ENCODE assay signal across 12 mouse cellular contexts in the genomic region with DNA sequence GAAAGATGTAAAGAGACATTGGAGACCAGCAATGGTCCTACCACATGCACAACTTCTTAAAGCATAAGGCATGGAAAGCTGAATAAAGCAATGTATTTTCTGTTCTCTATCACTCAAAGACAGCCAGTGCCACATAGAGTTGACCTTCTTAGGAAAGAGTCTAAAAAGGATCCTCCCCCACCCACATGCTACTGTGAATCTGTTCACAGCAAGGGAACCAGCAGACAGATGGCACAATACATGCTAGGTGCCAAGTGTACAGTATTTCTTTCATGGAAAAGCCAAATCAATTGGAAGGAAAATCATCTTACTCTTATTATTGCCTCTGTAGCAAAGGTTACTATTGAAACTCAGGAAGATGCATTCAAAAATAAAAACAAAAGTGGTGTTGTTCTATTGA.
DNase-seq lines count a peak whose midpoint lies in the region; ATAC-seq lines count a peak whose summit lies in the region.
"Had no signal": no experiment of that assay in that cellular context is flagged by ENCODE, and none has a peak within 500 bp of the region (broad histone marks: within the 10 kb centered on the region; RNA-seq: fewer than 3 reads in every experiment).

No protein-coding gene starts in this region.

- H3K4me2 ChIP-seq in forebrain, embryonic 14.5 days (ENCODE audit: low read length): no peak overlapping the region
- H3K4me2 ChIP-seq in forebrain, embryonic 12.5 days: no peak overlapping the region
- no peak overlapping the region for H3K4me2 ChIP-seq in forebrain, embryonic 16.5 days (ENCODE audit: low read length)
- no peak overlapping the region for H3K4me2 ChIP-seq in liver, embryonic 12.5 days
- H3K4me2 ChIP-seq: liver, embryonic 15.5 days had no signal

- H3K27ac ChIP-seq in forebrain, embryonic 14.5 days (ENCODE audit: low read depth, low read length): no peak overlapping the region
- no peak overlapping the region for H3K27ac ChIP-seq in forebrain, embryonic 12.5 days
- H3K27ac ChIP-seq in forebrain, embryonic 16.5 days (ENCODE audit: low read length): no peak overlapping the region
- no peak overlapping the region for H3K27ac ChIP-seq in liver, embryonic 12.5 days
- H3K27ac ChIP-seq: heart, embryonic 10.5 days; liver, embryonic 15.5 days had no signal

- no peak overlapping the region for H3K4me3 ChIP-seq in forebrain, embryonic 14.5 days (ENCODE audit: low read depth, low read length)
- H3K4me3 ChIP-seq in forebrain, embryonic 12.5 days (replicated peaks): no peak overlapping the region
- no peak overlapping the region for H3K4me3 ChIP-seq in forebrain, embryonic 16.5 days (replicated peaks; ENCODE audit: low read length)
- H3K4me3 ChIP-seq in liver, embryonic 12.5 days: no peak overlapping the region
- H3K4me3 ChIP-seq: heart, embryonic 10.5 days; liver, embryonic 15.5 days had no signal

- H3K9me3 ChIP-seq in forebrain, embryonic 14.5 days (replicated peaks; ENCODE audit: control insufficient read depth, low read length): no peaks in the 10 kb centered on the region
- H3K9me3 ChIP-seq in forebrain, embryonic 12.5 days: no peaks in the 10 kb centered on the region
- no peaks in the 10 kb centered on the region for H3K9me3 ChIP-seq in forebrain, embryonic 16.5 days (ENCODE audit: control insufficient read depth, low read length)
- H3K9me3 ChIP-seq in liver, embryonic 12.5 days (replicated peaks): no peaks in the 10 kb centered on the region
- H3K9me3 ChIP-seq: heart, embryonic 10.5 days; liver, embryonic 15.5 days had no signal

- peak; percentile 64 for DNase-seq in forebrain, embryonic 14.5 days (ENCODE audit: low spot score)
- DNase-seq in brain, embryonic 18.5 days (ENCODE audit: low read depth, low spot score): peak; percentile 24
- DNase-seq in left cerebral cortex, adult 18-20 months (ENCODE audit: low spot score in 2 of 2): peak; percentile 36 to 45
- no peak for DNase-seq in urinary bladder, postnatal 25 days (ENCODE audit: low spot score)
- no peak for DNase-seq in ovary, adult 18-20 months (ENCODE audit: low spot score)
- DNase-seq: kidney, adult 8-10 months; thymus, postnatal 25 days had no signal

- ATAC-seq in forebrain, embryonic 14.5 days: peak; percentile 61; the same call in 1 of the 2 replicates
- ATAC-seq in forebrain, embryonic 12.5 days (ENCODE audit: low FRiP score): no peak
- peak; percentile 86 for ATAC-seq in forebrain, embryonic 16.5 days
- ATAC-seq in liver, embryonic 12.5 days: no peak

- no peaks in the 10 kb centered on the region for H3K27me3 ChIP-seq in forebrain, embryonic 14.5 days (replicated peaks; ENCODE audit: control insufficient read depth, insufficient read depth, low read length)
- H3K27me3 ChIP-seq in forebrain, embryonic 12.5 days: no peaks in the 10 kb centered on the region
- no peaks in the 10 kb centered on the region for H3K27me3 ChIP-seq in forebrain, embryonic 16.5 days (replicated peaks; ENCODE audit: control insufficient read depth, insufficient read depth, low read length)
- no peaks in the 10 kb centered on the region for H3K27me3 ChIP-seq in liver, embryonic 12.5 days (replicated peaks)
- H3K27me3 ChIP-seq: liver, embryonic 15.5 days had no signal

- H3K9ac ChIP-seq in forebrain, embryonic 14.5 days (ENCODE audit: low read length): no peak overlapping the region
- no peak overlapping the region for H3K9ac ChIP-seq in forebrain, embryonic 12.5 days
- no peak overlapping the region for H3K9ac ChIP-seq in forebrain, embryonic 16.5 days (replicated peaks; ENCODE audit: low read depth, low read length)
- H3K9ac ChIP-seq in liver, embryonic 12.5 days: no peak overlapping the region
- H3K9ac ChIP-seq: liver, embryonic 15.5 days had no signal

- no peaks in the 10 kb centered on the region for H3K36me3 ChIP-seq in forebrain, embryonic 14.5 days (ENCODE audit: control insufficient read depth, insufficient read depth, low read length)
- no peaks in the 10 kb centered on the region for H3K36me3 ChIP-seq in forebrain, embryonic 12.5 days (replicated peaks)
- H3K36me3 ChIP-seq in forebrain, embryonic 16.5 days (ENCODE audit: control insufficient read depth, insufficient read depth): no peaks in the 10 kb centered on the region
- no peaks in the 10 kb centered on the region for H3K36me3 ChIP-seq in liver, embryonic 12.5 days
- H3K36me3 ChIP-seq: heart, embryonic 10.5 days; liver, embryonic 15.5 days had no signal

- H3K4me1 ChIP-seq in forebrain, embryonic 14.5 days (ENCODE audit: control insufficient read depth, insufficient read depth, low read length): no peaks in the 10 kb centered on the region
- no peaks in the 10 kb centered on the region for H3K4me1 ChIP-seq in forebrain, embryonic 12.5 days
- no peaks in the 10 kb centered on the region for H3K4me1 ChIP-seq in forebrain, embryonic 16.5 days (replicated peaks; ENCODE audit: control insufficient read depth, insufficient read depth, low read length)
- no peaks in the 10 kb centered on the region for H3K4me1 ChIP-seq in liver, embryonic 12.5 days
- H3K4me1 ChIP-seq: heart, embryonic 10.5 days; liver, embryonic 15.5 days had no signal

Comparison
In these comparisons a context has a peak if more than half of its experiments do, and no peak if none do; other contexts are left out.
1. ATAC-seq: peak in forebrain, embryonic 14.5 days (single experiment) and forebrain, embryonic 16.5 days (single experiment); none in forebrain, embryonic 12.5 days (single experiment) and liver, embryonic 12.5 days (single experiment).
2. DNase-seq: peak in forebrain, embryonic 14.5 days (single experiment), brain, embryonic 18.5 days (single experiment) and left cerebral cortex, adult 18-20 months (2 of 2); none in urinary bladder, postnatal 25 days (single experiment) and ovary, adult 18-20 months (single experiment).